Mouse (Mus musculus) yolk sac, embryonic 10.5 days (tissue): ENCODE results near the gene Arfgap1.
A peak's percentile ranks its signal among the peaks of the same experiment; 100 is the strongest.

ENCODE experiments used
- DNase-seq: peaks from one replicate; pipeline ENCODE4 v3.0.0-alpha.2; 2017; ENCODE audit warnings: low spot score

Arfgap1 gene

DNA sequence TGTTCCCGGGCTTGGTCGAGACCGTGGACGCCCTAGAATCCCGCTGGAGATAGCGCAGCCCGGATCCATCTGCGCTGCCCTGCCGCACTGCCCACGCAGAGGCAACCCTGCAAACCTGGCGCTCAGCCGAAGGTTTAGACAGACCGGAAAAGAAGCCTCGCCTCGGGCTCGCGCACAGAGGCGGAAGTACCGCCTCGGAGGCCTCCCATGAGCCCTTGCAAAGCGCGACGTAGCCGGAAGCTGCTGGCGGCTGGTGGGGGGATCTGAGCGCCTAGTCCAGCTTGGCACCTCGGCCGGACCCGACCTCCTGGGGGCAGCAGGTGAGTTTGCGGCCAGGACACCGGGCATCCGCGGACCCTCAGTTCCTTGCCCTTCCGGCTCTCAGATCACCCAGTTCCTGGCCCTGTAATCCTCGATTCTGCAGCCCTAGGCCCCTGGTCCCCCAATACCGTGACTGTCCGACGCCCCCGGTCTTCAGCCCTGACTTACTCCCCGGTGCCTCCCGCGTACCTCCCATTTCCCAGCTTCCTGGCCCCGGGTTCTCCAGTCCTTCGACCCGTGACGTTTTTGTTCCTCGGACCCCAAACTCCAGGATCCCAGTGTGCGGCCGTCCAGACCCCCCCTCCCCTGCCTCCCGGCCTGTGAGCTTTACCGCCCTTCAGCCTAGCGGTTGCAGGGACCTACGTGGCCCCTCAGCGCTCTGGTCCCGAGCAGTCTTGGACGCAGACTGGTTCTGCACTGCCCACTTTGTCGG lies at the start of gene Arfgap1:
Gene Arfgap1 (plus strand): TSS at position 216 of the 754 bp plus-strand sequence.
- DNase-seq: peak; percentile 89

DNA sequence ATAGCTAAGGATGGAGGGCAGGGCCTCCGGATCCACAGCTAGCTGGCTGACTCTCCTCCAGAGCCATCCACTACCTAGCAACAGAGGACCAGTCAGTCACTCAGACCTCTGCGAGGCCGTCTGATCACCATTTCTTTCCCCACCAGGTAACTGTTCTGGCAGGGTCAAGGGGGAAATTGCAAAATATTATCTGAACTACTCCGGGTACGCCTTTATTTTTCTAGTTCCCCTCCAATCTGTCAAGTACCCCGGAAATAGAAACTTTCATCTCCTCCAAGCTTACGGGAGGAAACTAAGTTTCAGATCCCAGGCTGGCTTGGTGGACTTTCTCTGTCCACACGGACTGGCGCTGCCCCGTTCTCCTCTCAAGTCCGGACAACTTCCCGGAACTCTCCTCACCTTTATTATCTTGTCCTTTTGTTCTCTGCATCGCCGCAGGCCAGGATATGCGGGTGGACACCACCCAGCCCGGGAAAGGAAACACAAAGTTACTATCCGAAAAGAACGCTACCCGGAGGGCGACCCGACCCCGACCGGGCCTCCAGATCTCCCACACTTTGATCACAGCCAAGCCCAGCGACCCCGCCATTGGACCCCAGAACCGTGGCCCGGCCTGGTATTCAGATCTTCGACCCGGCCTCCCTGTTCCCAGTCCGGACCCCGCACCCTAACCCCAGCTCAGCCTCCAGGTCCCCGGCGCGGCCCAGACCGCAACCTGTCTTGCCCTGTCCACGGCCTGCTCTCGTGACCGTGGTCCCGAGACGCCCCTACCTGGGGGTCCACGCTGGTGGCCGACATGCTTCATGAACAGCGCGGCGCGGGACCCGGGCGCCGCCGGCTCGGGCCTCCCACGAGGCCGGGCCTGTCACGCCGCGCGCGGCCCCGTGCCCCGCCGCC lies 46.9 kb upstream of the Arfgap1 start:
- DNase-seq: no peak

DNA sequence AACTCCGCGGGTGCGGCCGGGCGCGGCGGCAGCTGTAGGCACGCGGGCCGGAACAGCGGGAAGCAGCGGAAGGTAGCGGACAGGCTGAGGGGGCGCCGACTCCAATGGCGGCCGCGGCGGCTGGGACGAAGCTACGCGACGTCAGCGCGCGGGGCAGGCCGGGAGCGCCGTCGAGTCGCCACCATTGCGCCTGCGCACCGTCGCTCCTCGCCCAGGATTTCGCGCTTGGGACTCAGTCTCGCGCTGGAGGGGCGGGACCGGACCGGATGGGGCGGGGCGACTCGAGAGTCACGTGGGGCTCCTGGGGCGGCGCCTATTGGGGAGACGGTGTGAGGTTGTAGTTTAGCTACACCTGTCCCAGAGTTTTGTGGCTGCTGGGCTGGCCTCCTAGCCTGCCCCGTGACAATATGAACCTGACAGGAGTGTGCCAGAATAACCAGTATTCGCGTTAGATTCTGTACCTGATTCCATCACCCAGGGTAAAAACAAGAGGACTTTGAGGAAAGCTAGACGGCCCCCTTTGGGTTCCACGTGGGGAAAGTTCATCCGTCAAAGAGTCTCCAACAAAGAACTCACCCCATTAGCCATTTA lies 46.1 kb upstream of the Arfgap1 start, which contains the start of gene Ythdf1:
Gene Ythdf1 (minus strand): TSS at position 140 of the 591 bp plus-strand sequence.
- DNase-seq: peak; percentile 96

DNA sequence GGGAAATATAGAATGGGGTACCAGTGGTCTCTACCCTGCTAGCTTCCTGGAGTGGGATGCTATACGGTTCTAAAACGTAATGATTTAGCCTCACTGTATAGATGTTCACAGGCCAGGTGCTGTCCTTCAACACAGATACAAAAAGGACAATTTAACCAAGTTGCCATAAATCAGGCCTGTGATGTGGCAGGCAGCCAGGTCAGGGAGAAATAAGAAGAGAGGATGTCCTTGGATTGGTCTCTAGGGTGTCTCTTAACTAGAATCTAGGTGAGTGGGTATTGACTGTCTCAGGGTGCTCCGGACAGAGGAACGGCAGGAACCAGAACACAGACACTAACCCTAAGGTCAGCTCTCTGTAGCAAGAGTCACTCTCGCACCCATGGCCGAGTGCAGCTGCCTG lies 44.3 kb upstream of the Arfgap1 start:
- DNase-seq: no peak

DNA sequence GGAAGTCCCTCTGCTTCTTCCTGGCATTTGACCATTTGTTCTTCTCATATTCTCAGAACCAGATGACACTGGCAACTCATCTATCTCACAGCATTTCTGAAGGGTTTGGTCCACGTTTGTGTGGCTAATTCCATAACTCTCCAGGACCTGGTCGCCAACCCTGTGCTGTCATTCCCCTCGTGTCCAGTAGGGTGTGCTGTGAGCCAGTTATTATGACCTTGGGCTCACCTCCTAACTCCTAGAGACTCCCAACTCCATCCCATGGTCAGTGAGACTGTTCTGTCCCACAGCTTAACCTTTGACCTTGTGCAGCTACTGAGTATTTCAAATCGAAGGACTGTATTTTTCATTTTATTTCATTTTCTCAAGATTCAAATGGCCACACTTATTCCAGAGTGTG lies 41.8 kb upstream of the Arfgap1 start:
- DNase-seq: peak; percentile 52

DNA sequence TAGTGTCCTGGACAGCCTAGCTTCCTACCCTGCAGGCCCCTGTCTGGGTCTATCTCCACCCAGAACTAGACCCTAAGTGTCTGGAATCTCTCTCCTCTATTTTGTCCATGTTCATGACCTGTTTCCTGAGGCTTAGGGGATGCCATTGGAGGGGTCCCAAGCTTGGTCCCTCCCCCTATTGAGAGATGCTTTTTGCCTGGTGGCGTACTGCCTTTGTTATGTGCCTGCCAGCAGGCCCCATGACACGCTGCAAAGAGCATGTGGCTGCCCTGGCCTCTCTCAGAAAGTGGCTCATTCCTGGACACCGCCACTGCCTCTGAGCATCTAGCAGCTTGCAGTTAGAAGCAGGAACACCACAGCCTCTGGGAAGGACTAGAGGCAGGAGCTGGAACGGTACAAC lies 38.3 kb upstream of the Arfgap1 start, which contains the start of gene Birc7:
Gene Birc7 (plus strand): TSS at position 301 of the 400 bp plus-strand sequence.
- DNase-seq: no peak

DNA sequence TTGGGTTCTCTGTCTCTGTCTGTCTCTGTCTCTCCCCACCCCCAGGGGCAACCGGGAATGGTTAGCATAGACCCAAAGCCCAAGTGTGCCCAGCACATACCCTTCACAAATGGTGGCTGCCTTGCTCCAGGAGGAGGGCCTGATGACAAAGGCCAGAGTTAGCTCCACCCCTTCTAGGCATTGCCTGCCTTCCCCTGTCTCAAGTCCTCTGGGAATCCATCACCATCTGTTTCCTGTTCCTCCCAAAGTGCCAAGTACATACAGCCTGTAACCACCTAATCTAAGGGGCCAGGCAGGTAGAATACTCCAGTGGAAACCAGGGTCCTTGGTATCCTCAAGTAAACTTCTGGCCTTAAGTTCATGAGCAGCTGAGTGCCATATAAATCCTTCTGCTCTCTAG lies 34.6 kb upstream of the Arfgap1 start:
- DNase-seq: no peak

DNA sequence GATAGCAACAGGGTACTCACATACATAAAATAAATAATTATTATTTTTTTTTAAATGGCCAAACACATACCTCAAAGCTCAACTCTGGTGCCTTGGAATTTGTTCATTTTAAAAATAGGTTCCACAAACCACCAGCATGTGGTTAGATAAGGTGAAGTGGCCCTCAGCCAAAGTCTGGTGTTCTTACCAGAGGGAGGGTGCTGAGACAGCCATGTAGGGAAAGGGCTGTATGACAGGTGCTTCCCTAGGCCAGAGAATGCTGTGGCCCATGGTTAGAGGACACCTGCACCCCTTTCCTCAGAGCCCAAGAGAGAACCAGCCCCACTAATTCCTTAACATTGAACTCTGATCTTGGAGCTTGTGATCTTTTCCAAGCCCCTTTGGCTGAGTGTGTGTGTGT lies 26.8 kb upstream of the Arfgap1 start:
- DNase-seq: no peak

DNA sequence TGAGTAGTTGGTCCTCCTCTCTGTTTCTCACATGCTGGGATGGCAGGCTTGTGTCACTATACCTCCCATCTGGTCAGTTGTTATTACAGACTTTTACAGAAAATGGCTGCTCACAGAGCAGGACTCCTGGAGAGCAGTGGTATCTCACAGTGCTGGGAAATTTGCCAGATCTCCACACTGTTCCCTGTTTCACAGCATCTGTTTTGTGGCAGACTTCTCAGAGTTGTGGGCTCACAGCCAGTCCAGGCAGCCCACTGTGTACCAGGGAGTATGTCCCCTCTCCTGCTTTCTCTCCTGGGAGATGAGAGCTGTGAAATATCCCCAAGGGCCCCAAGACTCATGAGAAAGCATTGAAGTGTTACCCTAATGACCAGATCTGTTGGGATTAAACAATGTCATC lies 25.2 kb upstream of the Arfgap1 start:
- no peak for DNase-seq

DNA sequence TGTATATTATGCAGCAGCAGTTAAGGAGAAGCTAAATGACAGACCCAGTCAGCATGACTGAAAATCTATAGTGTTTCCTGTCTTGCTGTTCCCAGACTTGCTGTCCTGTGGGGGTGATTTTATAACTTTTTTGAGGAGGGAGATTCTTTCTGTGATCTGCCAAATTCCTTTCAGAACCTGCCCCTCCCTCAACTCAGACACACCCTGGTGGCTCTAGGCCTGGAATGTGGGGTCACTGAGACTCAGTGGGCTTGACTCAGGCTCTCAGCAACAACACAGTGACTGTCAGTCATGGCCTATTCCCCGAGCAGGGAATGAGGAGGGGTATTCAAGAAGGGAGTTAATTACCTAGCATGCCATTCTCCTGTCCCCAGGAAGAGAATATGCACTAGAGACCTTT lies 17.1 kb upstream of the Arfgap1 start:
- DNase-seq: no peak

DNA sequence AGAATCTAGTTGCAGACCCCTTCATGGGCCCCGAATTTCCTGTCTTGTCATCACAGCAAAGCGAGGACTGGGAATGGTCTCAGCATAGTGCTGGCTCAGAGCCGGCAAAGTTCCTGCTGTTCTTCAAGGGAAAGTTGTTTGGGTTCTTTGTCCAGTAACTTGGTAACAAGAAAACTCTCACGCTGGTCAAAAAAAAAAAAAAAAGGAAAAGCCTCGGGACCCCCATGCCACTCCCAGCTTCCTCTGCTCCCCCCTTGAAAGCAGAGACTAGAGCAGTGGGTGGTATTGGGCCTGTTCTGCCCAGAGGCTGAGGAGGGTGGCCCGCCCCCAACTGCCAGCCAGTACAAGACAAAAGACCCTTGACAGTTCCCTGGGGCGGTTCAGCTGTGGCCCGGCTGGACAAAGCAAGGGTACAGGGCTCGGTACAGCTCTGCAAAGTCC lies 14.3 kb upstream of the Arfgap1 start:
- no peak for DNase-seq

DNA sequence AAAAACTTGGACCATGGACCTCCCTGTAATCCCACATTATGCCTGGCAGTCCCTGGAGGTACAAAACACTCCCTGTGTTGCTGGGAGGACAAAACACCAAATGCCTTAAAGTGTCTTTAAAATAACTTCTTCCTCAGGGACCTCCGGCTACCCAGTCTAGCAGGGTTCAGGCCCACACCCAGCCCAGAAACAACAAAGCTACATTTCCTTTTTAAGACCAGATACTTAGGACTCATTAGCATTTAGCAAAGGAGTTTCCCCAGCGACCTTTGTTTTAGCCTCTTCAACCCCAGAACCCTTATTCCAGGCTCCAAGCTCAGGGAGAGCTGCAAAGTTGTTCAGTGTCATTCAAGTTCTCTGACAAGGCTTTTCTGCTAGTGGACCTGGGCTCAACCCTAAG lies 13.4 kb upstream of the Arfgap1 start:
- DNase-seq: no peak

DNA sequence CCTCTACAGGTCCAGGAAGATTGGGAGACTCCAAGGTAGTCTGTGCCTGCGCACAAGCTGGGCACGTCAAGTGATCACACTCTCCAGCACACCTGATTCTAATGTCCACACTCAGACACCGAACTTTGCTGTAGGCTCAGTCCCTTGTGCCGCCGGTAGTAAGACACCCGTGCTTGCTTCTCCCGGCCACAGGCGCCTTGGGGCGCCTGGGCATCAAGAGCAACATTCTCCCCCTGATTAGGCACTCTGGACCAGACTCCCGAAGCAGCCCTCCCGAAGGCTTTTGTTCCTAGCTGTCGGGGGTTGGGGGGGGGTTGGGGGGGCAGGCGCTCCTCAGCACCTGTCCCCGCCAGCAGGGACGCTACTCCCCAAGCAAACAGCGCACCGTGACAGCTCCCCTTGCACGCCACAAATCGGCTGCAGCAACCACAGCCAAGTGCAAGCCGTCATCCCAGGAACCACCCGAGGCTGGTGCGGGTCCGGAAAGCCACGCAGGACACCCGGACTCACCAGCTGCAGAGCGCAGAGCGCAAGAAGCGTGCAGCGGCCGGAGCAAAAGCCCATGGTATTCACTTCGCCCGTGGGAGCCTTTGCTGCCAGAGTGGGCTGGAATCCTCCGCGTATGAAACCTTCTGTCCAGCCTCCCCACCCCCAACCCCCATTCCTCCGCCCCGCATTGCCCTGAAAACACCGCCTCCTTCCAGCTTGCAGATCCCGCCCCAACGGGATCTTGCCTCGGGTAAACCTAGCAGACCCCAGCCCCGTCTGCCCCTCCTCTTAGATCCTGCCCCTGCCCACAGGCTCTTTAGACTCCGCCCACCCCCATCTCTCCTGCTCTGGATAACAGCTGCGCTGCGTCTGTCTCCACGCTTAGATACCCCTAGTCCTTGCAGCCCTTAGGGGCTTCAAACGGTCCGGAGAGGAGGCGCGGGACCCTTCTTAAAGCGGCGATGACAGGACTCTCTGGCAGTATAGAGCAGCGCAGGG lies 12.7 kb upstream of the Arfgap1 start, which contains the start of gene Nkain4:
Gene Nkain4 (minus strand): TSS at position 639 of the 987 bp plus-strand sequence.
- peak; percentile 76 for DNase-seq

DNA sequence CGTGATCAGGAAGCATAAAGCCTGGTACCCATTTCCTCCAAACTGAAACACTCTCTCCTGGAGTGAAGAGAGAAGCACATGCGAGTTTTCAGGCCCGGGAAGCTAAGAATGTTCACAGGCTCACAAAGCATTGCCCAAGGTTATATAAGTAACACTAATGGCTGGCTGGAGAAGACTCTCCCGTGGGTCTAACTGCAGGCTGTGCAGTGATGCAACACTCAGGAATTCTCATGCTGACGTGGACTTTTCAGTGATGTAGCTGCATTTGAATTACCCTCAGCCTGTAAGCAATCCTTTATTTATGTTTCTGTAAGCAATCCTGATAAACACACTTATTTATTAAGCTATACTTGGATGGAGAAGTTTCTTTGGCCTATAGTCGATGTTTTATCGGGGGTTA lies 7.4 kb upstream of the Arfgap1 start:
- DNase-seq: no peak

DNA sequence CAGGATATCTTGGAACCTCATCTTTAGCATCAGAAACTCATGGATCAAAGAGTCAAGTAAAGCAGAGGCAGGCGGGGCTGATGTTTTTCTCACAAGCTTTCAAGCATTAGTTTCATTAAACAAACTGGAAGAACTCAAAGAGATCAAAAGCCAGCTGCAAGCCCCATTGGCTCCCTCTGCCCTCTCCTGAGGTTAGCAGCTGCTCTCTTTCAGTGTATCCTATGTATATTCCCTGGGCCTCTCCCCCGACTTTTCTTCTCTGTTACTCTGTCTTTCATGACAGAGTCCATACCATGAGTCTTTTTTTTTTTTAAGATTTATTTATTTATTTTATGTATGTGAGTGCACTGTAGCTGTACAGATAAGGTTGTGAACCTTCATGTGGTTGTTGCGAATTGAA lies 6.8 kb upstream of the Arfgap1 start:
- no peak for DNase-seq

DNA sequence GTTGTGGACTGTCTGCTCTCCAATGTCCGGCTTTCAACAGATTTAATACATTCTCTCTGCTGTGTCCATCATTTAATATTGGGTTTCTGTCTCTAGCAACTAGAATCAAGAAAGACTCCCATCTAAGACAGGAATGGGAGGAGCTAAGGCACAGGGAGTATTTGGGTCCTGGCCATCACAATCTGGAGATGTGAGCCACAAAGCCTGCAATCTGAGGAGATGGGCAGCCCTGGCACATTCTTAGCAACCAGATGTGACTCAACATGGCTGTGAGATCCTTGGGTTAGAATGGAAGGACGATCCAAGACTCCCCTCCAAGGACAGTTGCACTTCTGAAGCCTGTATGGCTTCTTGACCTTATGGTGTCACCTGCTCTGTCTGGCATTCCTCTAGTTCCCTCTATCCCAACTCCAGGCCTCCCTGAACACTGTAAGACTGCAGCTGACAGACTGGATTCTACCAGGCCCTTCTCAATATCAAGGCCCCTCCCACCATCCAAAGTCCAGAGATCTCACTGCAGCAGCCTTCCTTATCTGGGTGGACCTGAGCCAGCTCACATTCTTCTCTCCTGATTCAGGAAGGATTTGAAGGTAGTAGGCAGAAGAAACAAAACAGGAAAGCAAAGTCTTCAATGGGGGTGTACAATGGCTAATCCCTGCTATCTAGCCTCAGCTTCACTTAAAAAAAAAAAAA lies 4.3 kb upstream of the Arfgap1 start:
- DNase-seq: peak; percentile 87

DNA sequence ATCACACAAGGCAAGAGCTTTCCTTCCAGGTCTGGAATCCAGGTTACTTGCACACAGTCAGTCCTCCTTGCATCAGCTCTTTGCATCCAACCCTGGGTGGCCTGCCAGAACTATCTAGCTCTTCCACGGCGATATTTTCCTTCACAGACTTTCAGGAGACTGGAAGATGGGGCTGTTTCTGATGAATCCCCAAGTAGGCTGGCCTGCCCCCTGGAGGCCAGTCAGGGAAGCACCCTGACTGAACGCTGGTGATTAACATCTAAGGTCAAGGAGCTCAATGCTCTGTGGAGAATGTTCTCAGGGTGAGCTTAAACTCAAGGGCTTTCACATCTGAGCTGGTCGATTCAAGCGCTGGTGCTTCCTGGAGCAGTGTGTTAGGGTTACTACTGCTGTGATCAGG lies 3.1 kb upstream of the Arfgap1 start:
- peak; percentile 82 for DNase-seq

DNA sequence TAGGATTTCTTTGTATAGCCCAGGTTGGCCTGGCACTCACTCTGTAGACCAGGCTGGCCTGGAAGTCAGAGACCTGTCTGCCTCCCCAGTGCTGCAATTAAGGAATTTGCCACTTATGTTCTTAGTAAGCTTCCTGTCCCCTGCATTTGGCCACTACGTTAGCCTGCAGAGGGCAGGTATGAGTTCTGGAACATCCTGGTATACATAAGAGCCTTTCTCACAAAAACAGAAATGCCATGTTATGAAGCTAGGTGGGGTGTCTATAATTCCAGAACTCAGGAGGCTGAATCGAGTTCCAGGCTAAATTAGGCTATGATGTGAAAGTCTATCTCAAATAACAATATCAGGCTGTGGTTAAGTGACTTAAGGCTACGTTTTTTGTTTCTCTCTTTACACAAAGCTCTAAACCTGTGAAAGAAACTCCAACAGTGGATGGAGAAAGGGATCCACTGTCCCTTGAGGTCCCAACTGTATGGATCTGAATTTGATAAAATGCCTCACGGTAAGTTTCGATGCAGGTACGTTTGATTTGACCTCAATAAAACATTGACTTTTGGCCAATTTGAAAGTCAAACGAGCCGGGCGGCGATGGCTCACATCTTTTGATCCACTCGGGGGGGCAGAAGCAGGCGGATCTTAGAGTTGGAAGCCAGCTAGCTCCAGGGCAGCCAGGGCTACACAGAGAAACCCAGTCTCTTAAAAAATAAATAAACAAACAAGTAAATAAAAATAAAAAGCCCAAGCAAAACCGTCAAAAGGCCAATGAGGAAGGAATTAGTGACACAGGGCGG lies 738 bp upstream of the Arfgap1 start:
- no peak for DNase-seq

DNA sequence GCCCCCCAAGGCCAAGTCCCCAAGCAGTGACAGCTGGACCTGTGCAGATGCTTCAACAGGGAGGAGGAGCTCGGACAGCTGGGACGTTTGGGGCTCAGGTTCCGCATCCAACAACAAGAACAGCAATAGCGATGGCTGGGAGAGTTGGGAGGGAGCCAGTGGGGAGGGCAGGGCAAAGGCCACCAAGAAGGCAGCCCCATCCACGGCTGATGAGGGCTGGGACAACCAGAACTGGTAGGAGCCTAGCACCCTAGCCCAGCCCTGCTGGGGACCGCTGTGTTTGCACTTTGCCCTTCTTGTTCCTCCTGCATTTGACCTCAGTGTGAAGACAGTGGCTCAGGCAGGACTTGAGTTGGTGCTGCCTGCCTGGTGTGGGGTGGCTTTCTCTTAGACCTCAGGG lies 14.1 kb downstream of the Arfgap1 start:
- DNase-seq: peak; percentile 34

DNA sequence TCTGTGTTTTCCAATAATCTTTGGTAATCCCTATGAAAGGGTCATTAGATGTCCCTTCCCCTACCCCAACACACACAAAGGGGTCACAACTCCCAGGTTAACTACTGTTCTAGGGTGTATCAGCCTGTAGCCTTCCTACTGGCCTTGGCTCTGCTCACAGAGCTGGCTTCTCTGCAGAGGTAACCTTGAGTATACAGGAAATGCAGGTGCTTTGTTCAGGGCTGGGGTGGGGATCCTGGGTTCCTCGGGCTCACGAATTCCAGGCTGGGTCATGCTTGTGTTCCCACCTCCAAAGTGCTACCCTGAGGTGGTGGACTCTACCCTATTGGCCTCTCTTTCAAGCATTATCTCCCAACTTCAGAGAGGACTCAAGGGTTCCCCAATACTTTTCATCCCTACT lies 18.6 kb downstream of the Arfgap1 start:
- no peak for DNase-seq
